ENCODE assay signal across 9 mouse cellular contexts in the genomic region with DNA sequence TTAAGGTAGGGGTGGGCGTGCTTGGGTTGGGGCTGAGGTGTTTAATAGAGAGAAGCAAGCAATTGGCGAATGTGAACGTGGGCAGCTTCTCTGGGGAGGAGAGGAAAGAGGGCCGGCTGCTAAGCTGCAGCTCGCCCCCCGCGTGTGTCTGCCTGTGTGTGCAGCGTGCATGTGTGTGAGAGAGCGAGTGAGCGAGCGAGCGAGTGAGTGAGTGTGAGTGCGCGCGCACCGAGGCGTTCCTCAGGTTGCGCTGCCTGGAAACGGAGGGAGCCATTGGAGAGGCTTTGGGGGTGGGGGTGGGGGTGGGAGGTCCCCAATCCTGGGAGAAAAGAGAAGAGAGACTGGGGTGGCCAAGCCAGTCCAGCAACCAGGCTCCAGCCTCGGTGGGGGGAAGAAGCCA.
A peak's percentile ranks its signal among the peaks of the same experiment; 100 is the strongest.
DNase-seq lines count a peak whose midpoint lies in the region; ATAC-seq lines count a peak whose summit lies in the region.
"Had no signal": no experiment of that assay in that cellular context is flagged by ENCODE, and none has a peak within 500 bp of the region (broad histone marks: within the 10 kb centered on the region; RNA-seq: fewer than 3 reads in every experiment).

No protein-coding gene starts in this region.

- no peak overlapping the region for H3K9ac ChIP-seq in liver, embryonic 11.5 days (ENCODE audit: low read depth, low read length)
- H3K9ac ChIP-seq in embryonic facial prominence, embryonic 14.5 days (ENCODE audit: low read depth, low read length): peak overlapping the region; percentile 55
- H3K9ac ChIP-seq in midbrain, embryonic 16.5 days (ENCODE audit: low read depth, low read length): peak overlapping the region; percentile 80
- H3K9ac ChIP-seq: liver, embryonic 14.5 days had no signal

- no peak overlapping the region for H3K27ac ChIP-seq in liver, embryonic 11.5 days (ENCODE audit: low read depth, low read length)
- no peak overlapping the region for H3K27ac ChIP-seq in embryonic facial prominence, embryonic 14.5 days (replicated peaks; ENCODE audit: low read depth, low read length)
- H3K27ac ChIP-seq in midbrain, embryonic 16.5 days (ENCODE audit: low read length): peak overlapping the region; percentile 72
- H3K27ac ChIP-seq: liver, embryonic 14.5 days had no signal

- H3K4me2 ChIP-seq in liver, embryonic 11.5 days: peak overlapping the region; percentile 55
- H3K4me2 ChIP-seq in embryonic facial prominence, embryonic 14.5 days (ENCODE audit: low read depth, low read length): peak overlapping the region; percentile 94
- peak overlapping the region; percentile 71 for H3K4me2 ChIP-seq in midbrain, embryonic 16.5 days (ENCODE audit: low read length)

- peaks cover 33% of the 10 kb centered on the region for H3K27me3 ChIP-seq in liver, embryonic 11.5 days (replicated peaks; ENCODE audit: control insufficient read depth, insufficient read depth, low read length)
- H3K27me3 ChIP-seq in embryonic facial prominence, embryonic 14.5 days (replicated peaks; ENCODE audit: control insufficient read depth, insufficient read depth, low read length): peaks cover 56% of the 10 kb centered on the region
- peaks cover 16% of the 10 kb centered on the region for H3K27me3 ChIP-seq in midbrain, embryonic 16.5 days (ENCODE audit: control insufficient read depth, insufficient read depth, low read depth, low read length)

- DNase-seq in liver, embryonic 11.5 days (ENCODE audit: low spot score): no peak
- no peak for DNase-seq in liver
- DNase-seq in embryonic facial prominence, embryonic 14.5 days (ENCODE audit: low spot score): peak; percentile 44
- DNase-seq in layer of hippocampus, adult 18-20 months (ENCODE audit: low spot score in 2 of 2): peak; percentile 51 to 70
- no peak for DNase-seq in ovary, adult 18-20 months (ENCODE audit: low spot score)
- no peak for DNase-seq in gastrocnemius, adult 8-10 months (ENCODE audit: low spot score in 2 of 2)
- no peak for DNase-seq in thymus, postnatal 14 days

- no peaks in the 10 kb centered on the region for H3K9me3 ChIP-seq in liver, embryonic 11.5 days (ENCODE audit: control insufficient read depth, low read length)
- no peaks in the 10 kb centered on the region for H3K9me3 ChIP-seq in embryonic facial prominence, embryonic 14.5 days (ENCODE audit: control insufficient read depth, low read length)
- no peaks in the 10 kb centered on the region for H3K9me3 ChIP-seq in midbrain, embryonic 16.5 days (replicated peaks; ENCODE audit: control insufficient read depth, low read length, poor library complexity, severe bottlenecking)

- no peaks in the 10 kb centered on the region for H3K36me3 ChIP-seq in liver, embryonic 11.5 days (ENCODE audit: control insufficient read depth, insufficient read depth, low read length)
- no peaks in the 10 kb centered on the region for H3K36me3 ChIP-seq in embryonic facial prominence, embryonic 14.5 days (ENCODE audit: control insufficient read depth, insufficient read depth, low read length)
- no peaks in the 10 kb centered on the region for H3K36me3 ChIP-seq in midbrain, embryonic 16.5 days (ENCODE audit: control insufficient read depth, insufficient read depth, low read length)

- ATAC-seq in liver, embryonic 11.5 days (replicated peaks; ENCODE audit: low FRiP score): no peak
- ATAC-seq in embryonic facial prominence, embryonic 14.5 days (ENCODE audit: low read depth): no peak
- ATAC-seq in midbrain, embryonic 16.5 days: peak; percentile 69

- H3K4me3 ChIP-seq in liver, embryonic 11.5 days (ENCODE audit: low read depth, low read length): peak overlapping the region; percentile 35
- peak overlapping the region; percentile 50 for H3K4me3 ChIP-seq in embryonic facial prominence, embryonic 14.5 days (ENCODE audit: low read depth, low read length)
- H3K4me3 ChIP-seq in midbrain, embryonic 16.5 days (ENCODE audit: low read depth, low read length): peak overlapping the region; percentile 71

- no peaks in the 10 kb centered on the region for H3K4me1 ChIP-seq in liver, embryonic 11.5 days (replicated peaks; ENCODE audit: control insufficient read depth, insufficient read depth, low read length)
- H3K4me1 ChIP-seq in embryonic facial prominence, embryonic 14.5 days (ENCODE audit: control insufficient read depth, insufficient read depth, low read length): 0 out of 2 replicates have a peak, but pooled peaks cover 8% of the 10 kb centered on the region
- H3K4me1 ChIP-seq in midbrain, embryonic 16.5 days (ENCODE audit: control insufficient read depth, insufficient read depth, low read length): peaks cover 2% of the 10 kb centered on the region

- 3% methylated on average over 20 of the region's 20 CpGs for WGBS in liver, embryonic 11.5 days
- WGBS in embryonic facial prominence, embryonic 14.5 days: 2% methylated on average over 20 of the region's 20 CpGs
- WGBS in midbrain, embryonic 16.5 days: 1% methylated on average over 20 of the region's 20 CpGs

Comparison
In these comparisons a context has a peak if more than half of its experiments do, and no peak if none do; other contexts are left out.
1. DNase-seq: peak in embryonic facial prominence, embryonic 14.5 days (single experiment) and layer of hippocampus, adult 18-20 months (2 of 2); none in liver, embryonic 11.5 days (single experiment), liver (single experiment), ovary, adult 18-20 months (single experiment), gastrocnemius, adult 8-10 months (0 of 2) and thymus, postnatal 14 days (single experiment).
2. Peak in every context shown above with its lines, with median percentiles within 50 percentile points of each other: H3K4me2 ChIP-seq and H3K4me3 ChIP-seq.